Mouse (Mus musculus) midbrain, embryonic 10.5 days (tissue): ENCODE data around the gene Olfr429. TPM values are rescaled to one million over a fixed set of nuclear protein-coding genes. Genes with fewer than 3 reads are reported as not detected.
"Not testable (repeated sequence)": the region's sequence is repeated elsewhere in the genome, so short reads cannot be mapped to it uniquely, and the experiment has no call there.

Experiments
- DNase-seq: peaks from one replicate; pipeline ENCODE4 v3.0.0-alpha.2; 2017; ENCODE audit warnings: low spot score
- H3K27ac ChIP-seq: fragments of 300-500 bp; sonication (generic); replicated peaks from 2 replicates; pipeline ENCODE4 v1.5.1; 2016; ENCODE audit warnings: mild to moderate bottlenecking
- H3K27me3 ChIP-seq: fragments of 300-500 bp; sonication (generic); 2 replicates; pipeline ENCODE4 v1.6.1; 2016; ENCODE audit warnings: low read depth, mild to moderate bottlenecking; ENCODE audit not compliant: poor library complexity, severe bottlenecking
- H3K36me3 ChIP-seq: fragments of 300-500 bp; sonication (generic); 2 replicates; pipeline ENCODE4 v1.6.1; 2016; ENCODE audit warnings: mild to moderate bottlenecking, moderate library complexity
- H3K4me1 ChIP-seq: fragments of 300-500 bp; sonication (generic); 2 replicates; pipeline ENCODE4 v1.6.1; 2016
- H3K4me3 ChIP-seq: fragments of 300-500 bp; sonication (generic); 2 replicates; pipeline ENCODE4 v1.5.1; 2016; ENCODE audit warnings: mild to moderate bottlenecking, moderate library complexity
- H3K9me3 ChIP-seq: fragments of 300-500 bp; sonication (generic); replicated peaks from 2 replicates; pipeline ENCODE4 v1.6.1; 2016; ENCODE audit warnings: mild to moderate bottlenecking
- WGBS: fragments of 180-500 bp; shearing (Covaris S2); methylation state at CpG from one replicate; pipeline ENCODE4 v1.1.7; 2016; 5-methylcytosine and 5-hydroxymethylcytosine counted together
- polyA plus RNA-seq: library from polyadenylated mRNA; unstranded; fragments of >200 nt; fragmentation: Nextera tagmentation; extraction: Ambion mirVana; gene quantifications from 2 replicates; pipeline ENCODE4 v1.2.1, GENCODE M21; 2016

The Olfr429 gene
- polyA plus RNA-seq: not detected in 2 replicates

GRCm38 (mm10) chr1:174084031-174084430, at the start of gene Olfr429:
Gene Olfr429, plus strand, starts transcription at chr1:174084331.
- no peak for DNase-seq
- no peak within 1 kb of the TSS for H3K4me3 ChIP-seq
- H3K27ac ChIP-seq: no peak within 1 kb of the TSS
- no peaks in the 10 kb centered on the region for H3K27me3 ChIP-seq
- no peaks in the 10 kb centered on the region for H3K9me3 ChIP-seq
- WGBS: 95% methylated on average over 2 of the region's 2 CpGs
- no peaks in the 10 kb centered on the region for H3K4me1 ChIP-seq
- H3K36me3 ChIP-seq: no peaks in the 10 kb centered on the region

GRCm38 (mm10) chr1:174035841-174036240, 48.3 kb upstream of the Olfr429 start:
- Histone ChIP-seq H3K36me3 (no peaks in the 10 kb centered on the region), H3K27ac (no peak overlapping the region), H3K9me3 (no peaks in the 10 kb centered on the region), H3K4me1 (no peaks in the 10 kb centered on the region), H3K27me3 (no peaks in the 10 kb centered on the region), H3K4me3 (no peak overlapping the region)
- DNase-seq: no peak
- 78% methylated on average over 4 of the region's 4 CpGs for WGBS

- 85% methylated on average over 3 of the region's 3 CpGs for WGBS
- H3K27ac ChIP-seq: no peak overlapping the region
- no peaks in the 10 kb centered on the region for H3K9me3 ChIP-seq
- H3K4me3 ChIP-seq: no peak overlapping the region
- no peaks in the 10 kb centered on the region for H3K36me3 ChIP-seq
- no peak for DNase-seq
- no peaks in the 10 kb centered on the region for H3K27me3 ChIP-seq
- H3K4me1 ChIP-seq: no peaks in the 10 kb centered on the region
Observed at GRCm38 (mm10) chr1:174038480-174038879, 45.7 kb upstream of the Olfr429 start.

DNA sequence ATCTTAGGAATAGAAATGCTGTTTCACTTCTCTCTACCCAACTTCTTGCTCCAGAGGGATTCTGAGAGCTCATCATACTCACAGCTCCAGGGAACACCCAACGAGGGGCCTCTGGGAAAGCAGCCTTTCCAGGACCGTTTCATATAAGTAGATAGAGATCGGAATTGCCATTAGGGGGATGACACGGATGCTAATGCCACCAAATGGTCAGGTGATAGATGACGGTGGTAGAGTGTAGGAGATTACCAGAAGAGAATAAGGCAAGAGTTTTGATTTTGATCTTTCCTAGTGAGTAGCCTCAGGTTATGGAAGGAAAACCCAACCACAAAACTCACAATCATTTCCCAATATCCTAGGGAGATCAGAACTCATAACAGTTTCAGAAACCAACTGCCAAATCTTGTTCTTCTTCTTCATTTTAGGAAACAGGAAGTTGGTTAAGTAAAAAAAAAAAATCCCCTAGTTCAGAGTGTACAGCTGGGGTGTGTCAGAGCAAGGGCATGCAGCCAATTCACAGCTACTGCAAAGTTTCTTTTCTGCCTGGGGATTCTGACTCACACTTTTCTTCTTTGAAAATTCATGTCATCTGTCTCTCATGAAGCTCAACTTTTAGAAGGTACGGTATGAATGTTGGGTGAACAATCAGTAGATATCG, 43.5 kb upstream of the Olfr429 start, which contains the start of gene Olfr433:
TSS of gene Olfr433 (plus strand) at position 183 of the 655 bp plus-strand sequence.
- WGBS: 91% methylated on average over 7 of the region's 7 CpGs
- Histone ChIP-seq H3K27me3 (no peaks in the 10 kb centered on the region), H3K4me3 (no peak within 1 kb of the TSS), H3K27ac (no peak within 1 kb of the TSS), H3K36me3 (no peaks in the 10 kb centered on the region), H3K4me1 (no peaks in the 10 kb centered on the region), H3K9me3 (no peaks in the 10 kb centered on the region)
- DNase-seq: no peak

GRCm38 (mm10) chr1:174042091-174042884, 41.8 kb upstream of the Olfr429 start:
- not testable (repeated sequence) for H3K9me3 ChIP-seq, DNase-seq, H3K27ac ChIP-seq, H3K36me3 ChIP-seq, H3K4me3 ChIP-seq, H3K4me1 ChIP-seq, H3K27me3 ChIP-seq
- WGBS: 89% methylated on average over 12 of the region's 12 CpGs

DNA sequence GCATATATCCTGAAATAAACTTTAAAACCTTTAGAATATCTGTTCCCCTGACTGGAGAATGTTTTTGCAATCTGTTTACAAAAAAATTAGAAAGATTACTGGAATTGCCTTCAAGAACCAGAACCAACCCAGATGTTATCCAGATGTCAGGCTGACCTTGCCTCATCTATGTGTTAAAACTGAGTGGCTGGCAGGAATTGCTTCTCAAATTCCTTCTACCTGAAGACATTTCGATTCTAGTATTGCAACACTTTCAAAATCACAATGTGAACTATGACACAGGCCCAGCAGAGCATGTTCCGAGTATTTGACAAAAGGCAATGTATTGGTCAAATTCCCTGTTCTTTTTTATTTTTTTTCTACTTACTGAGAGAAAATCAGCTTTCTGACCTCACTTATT, 39.7 kb upstream of the Olfr429 start:
- Histone ChIP-seq H3K27ac (no peak overlapping the region), H3K27me3 (no peaks in the 10 kb centered on the region), H3K36me3 (no peaks in the 10 kb centered on the region), H3K4me1 (no peaks in the 10 kb centered on the region), H3K4me3 (no peak overlapping the region), H3K9me3 (no peaks in the 10 kb centered on the region)
- WGBS: 87% methylated on average over 2 of the region's 2 CpGs
- DNase-seq: no peak

GRCm38 (mm10) chr1:174048227-174048626, 35.9 kb upstream of the Olfr429 start:
- 89% methylated on average over 6 of the region's 6 CpGs for WGBS
- not testable (repeated sequence) for H3K9me3 ChIP-seq, H3K27me3 ChIP-seq, H3K27ac ChIP-seq, DNase-seq, H3K4me1 ChIP-seq, H3K4me3 ChIP-seq, H3K36me3 ChIP-seq

GRCm38 (mm10) chr1:174048893-174049292, 35.2 kb upstream of the Olfr429 start, which contains the start of gene Olfr432:
Gene Olfr432, plus strand, starts transcription at chr1:174049205.
- Histone ChIP-seq H3K4me3 (no peak within 1 kb of the TSS), H3K27ac (no peak within 1 kb of the TSS), H3K4me1 (no peaks in the 10 kb centered on the region), H3K9me3 (no peaks in the 10 kb centered on the region), H3K36me3 (no peaks in the 10 kb centered on the region), H3K27me3 (no peaks in the 10 kb centered on the region)
- no peak for DNase-seq
- WGBS: 81% methylated on average over 2 of the region's 2 CpGs

DNA sequence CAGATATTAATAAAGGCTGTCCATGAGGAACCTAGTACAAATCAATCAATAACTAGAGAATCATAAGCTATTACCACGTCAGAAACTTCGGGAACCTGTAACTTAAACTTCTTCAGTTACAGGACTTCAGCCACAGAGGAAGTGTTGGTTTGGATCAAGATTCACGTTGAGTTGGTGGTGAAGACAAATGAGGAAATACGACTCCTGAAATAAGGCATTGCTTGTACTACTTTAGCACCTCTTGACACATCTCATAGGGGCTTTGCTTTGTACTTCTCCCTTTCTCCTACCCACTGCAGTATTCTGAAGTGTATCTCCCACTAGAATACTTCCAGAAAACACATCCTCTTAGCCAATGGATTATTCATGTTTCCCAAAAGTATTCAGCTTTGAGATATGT, 34.8 kb upstream of the Olfr429 start:
- not testable (repeated sequence) for H3K4me3 ChIP-seq, H3K36me3 ChIP-seq, H3K27me3 ChIP-seq, H3K4me1 ChIP-seq, DNase-seq, H3K27ac ChIP-seq, H3K9me3 ChIP-seq
- WGBS: 89% methylated on average over 4 of the region's 4 CpGs

- H3K4me1 ChIP-seq: no peaks in the 10 kb centered on the region
- WGBS: 93% methylated on average over 4 of the region's 4 CpGs
- no peak overlapping the region for H3K4me3 ChIP-seq
- H3K27ac ChIP-seq: no peak overlapping the region
- H3K36me3 ChIP-seq: no peaks in the 10 kb centered on the region
- H3K9me3 ChIP-seq: no peaks in the 10 kb centered on the region
- no peaks in the 10 kb centered on the region for H3K27me3 ChIP-seq
- DNase-seq: no peak
Observed at GRCm38 (mm10) chr1:174050532-174050931, 33.6 kb upstream of the Olfr429 start.

DNA sequence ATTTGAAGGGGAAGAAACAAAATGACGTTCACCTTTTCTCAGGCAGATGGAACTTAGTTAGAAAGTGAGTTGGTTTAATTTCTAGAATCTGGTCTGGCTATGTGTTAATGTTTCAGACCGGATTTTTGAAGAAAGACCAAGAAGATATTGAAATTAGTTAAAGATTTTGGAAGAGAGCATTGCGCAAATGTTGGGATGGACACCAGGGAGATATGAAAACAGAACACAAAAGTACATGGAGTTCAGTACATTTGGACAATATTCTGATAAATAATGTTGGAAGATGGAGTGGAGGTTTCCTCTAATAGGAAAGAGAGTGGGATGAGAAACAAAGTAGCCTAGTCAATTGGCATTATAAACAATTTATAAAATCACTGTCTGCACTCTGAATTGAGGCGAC, 32.6 kb upstream of the Olfr429 start:
- WGBS: 89% methylated on average over 4 of the region's 4 CpGs
- Histone ChIP-seq H3K9me3 (no peaks in the 10 kb centered on the region), H3K27me3 (no peaks in the 10 kb centered on the region), H3K4me1 (no peaks in the 10 kb centered on the region), H3K27ac (no peak overlapping the region), H3K4me3 (no peak overlapping the region), H3K36me3 (no peaks in the 10 kb centered on the region)
- DNase-seq: no peak

DNA sequence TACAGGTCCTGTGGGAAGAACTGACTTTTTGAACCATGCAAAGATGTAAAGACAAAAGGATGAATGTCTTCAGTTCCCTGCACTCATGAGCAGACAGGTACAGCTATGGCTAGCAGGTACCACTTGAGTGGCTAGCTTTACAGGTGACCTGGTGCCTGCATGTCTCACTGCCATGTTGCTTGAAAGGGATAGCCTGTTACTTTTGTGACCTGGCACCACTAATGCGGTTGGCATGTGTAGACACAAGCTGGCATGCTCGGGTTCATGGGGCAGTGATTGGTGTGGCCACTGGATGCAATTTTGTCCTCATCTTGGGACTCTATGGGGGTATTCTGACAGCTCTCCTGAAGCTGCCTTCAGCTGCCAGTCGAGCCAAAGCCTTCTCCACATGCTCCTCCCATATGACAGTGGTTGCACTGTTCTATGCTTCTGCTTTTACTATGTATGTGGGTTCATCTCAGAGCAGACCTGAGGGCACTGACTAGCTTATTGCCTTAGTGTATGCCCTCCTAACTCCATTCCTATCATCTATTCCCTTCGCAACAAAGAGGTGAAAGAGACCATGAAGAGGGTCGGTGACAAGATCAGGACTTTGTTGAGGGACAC, 32.1 kb upstream of the Olfr429 start:
- no peaks in the 10 kb centered on the region for H3K36me3 ChIP-seq
- 86% methylated on average over 5 of the region's 5 CpGs for WGBS

GRCm38 (mm10) chr1:174052981-174053380, 31.1 kb upstream of the Olfr429 start:
- Histone ChIP-seq H3K9me3 (no peaks in the 10 kb centered on the region), H3K4me3 (no peak overlapping the region), H3K4me1 (no peaks in the 10 kb centered on the region), H3K36me3 (no peaks in the 10 kb centered on the region), H3K27ac (no peak overlapping the region), H3K27me3 (no peaks in the 10 kb centered on the region)
- no peak for DNase-seq
- 90% methylated on average over 3 of the region's 3 CpGs for WGBS

More for the DNA sequence above, 32.1 kb upstream of the Olfr429 start:
- DNase-seq: no peak
- no peaks in the 10 kb centered on the region for H3K4me1 ChIP-seq
- no peak overlapping the region for H3K4me3 ChIP-seq
- no peaks in the 10 kb centered on the region for H3K9me3 ChIP-seq
- H3K27ac ChIP-seq: no peak overlapping the region
- H3K27me3 ChIP-seq: no peaks in the 10 kb centered on the region
